Mouse (Mus musculus): Measurements from ENCODE around the gene Pcsk6. TPM values are rescaled to one million over a fixed set of nuclear protein-coding genes. Genes with fewer than 3 reads are reported as not detected.

The Pcsk6 gene
- polyA plus RNA-seq, 1 experiment from 2014 or later: 0.85 TPM

DNA sequence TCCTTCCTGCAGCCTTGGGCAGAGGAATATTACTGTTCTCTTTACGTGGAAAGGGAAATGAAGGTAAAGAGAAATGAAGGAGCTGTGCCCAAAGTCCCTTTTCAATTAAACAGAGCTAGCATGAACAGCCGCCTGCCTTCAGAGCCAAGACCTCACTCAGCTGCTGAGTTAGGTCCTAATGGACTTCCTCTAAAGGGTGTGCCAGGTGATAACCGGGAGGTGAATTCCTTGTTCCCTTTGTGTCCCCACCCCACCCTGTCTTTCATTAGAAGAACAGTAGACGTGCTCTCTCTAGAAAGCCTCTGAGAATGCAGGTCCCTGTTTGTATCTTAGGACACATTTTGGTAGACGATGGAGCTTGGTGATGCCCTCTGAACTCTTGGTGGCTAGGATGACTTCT, 33.7 kb downstream of the Pcsk6 start:
- Histone ChIP-seq H3K4me1 (ENCODE audit: control insufficient read depth, insufficient read depth, low read length) (no peaks in the 10 kb centered on the region), H3K9me3 (ENCODE audit: control insufficient read depth, low read length) (no peaks in the 10 kb centered on the region), H3K27me3 (ENCODE audit: control insufficient read depth, insufficient read depth, low read length) (no peaks in the 10 kb centered on the region), H3K36me3 (ENCODE audit: control insufficient read depth, insufficient read depth, low read length) (no peaks in the 10 kb centered on the region), H3K9ac (ENCODE audit: low read length) (no peak overlapping the region), H3K27ac (ENCODE audit: low read depth, low read length) (no peak overlapping the region), H3K4me2 (no peak overlapping the region), H3K4me3 (ENCODE audit: low read depth, low read length) (no peak overlapping the region)
- DNase-seq (ENCODE audit: low spot score, missing footprints) (peak; percentile 8), ATAC-seq (ENCODE audit: low FRiP score) (no peak)
- WGBS: 90% methylated on average over 5 of the region's 5 CpGs

GRCm38 (mm10) chr7:65901231-65901630, 39.7 kb downstream of the Pcsk6 start:
- WGBS: 77% methylated on average over 11 of the region's 11 CpGs
- ATAC-seq (ENCODE audit: low FRiP score) (no peak), DNase-seq (ENCODE audit: low spot score, missing footprints) (no peak)
- Histone ChIP-seq H3K27me3 (ENCODE audit: control insufficient read depth, insufficient read depth, low read length) (no peaks in the 10 kb centered on the region), H3K9ac (ENCODE audit: low read length) (no peak overlapping the region), H3K36me3 (ENCODE audit: control insufficient read depth, insufficient read depth, low read length) (no peaks in the 10 kb centered on the region), H3K27ac (ENCODE audit: low read depth, low read length) (no peak overlapping the region), H3K4me1 (ENCODE audit: control insufficient read depth, insufficient read depth, low read length) (peaks cover 4% of the 10 kb centered on the region; the same call in 1 of the 2 replicates), H3K4me3 (ENCODE audit: low read depth, low read length) (no peak overlapping the region), H3K4me2 (no peak overlapping the region), H3K9me3 (ENCODE audit: control insufficient read depth, low read length) (no peaks in the 10 kb centered on the region)

GRCm38 (mm10) chr7:65902471-65903180, 41.1 kb downstream of the Pcsk6 start:
- H3K27me3 ChIP-seq (ENCODE audit: control insufficient read depth, insufficient read depth, low read length): no peaks in the 10 kb centered on the region
- peaks cover 4% of the 10 kb centered on the region; the same call in 1 of the 2 replicates for H3K4me1 ChIP-seq (ENCODE audit: control insufficient read depth, insufficient read depth, low read length)
- 48% methylated on average over 13 of the region's 13 CpGs for WGBS
- no peak for ATAC-seq (ENCODE audit: low FRiP score)
- H3K27ac ChIP-seq (ENCODE audit: low read depth, low read length): no peak overlapping the region
- H3K4me2 ChIP-seq: no peak overlapping the region
- no peak overlapping the region for H3K4me3 ChIP-seq (ENCODE audit: low read depth, low read length)
- no peaks in the 10 kb centered on the region for H3K9me3 ChIP-seq (ENCODE audit: control insufficient read depth, low read length)
- H3K9ac ChIP-seq (ENCODE audit: low read length): no peak overlapping the region
- H3K36me3 ChIP-seq (ENCODE audit: control insufficient read depth, insufficient read depth, low read length): no peaks in the 10 kb centered on the region
- DNase-seq (ENCODE audit: low spot score, missing footprints): peak; percentile 86

GRCm38 (mm10) chr7:65903456-65903855, 41.9 kb downstream of the Pcsk6 start:
- H3K4me2 ChIP-seq: no peak overlapping the region
- no peaks in the 10 kb centered on the region for H3K27me3 ChIP-seq (ENCODE audit: control insufficient read depth, insufficient read depth, low read length)
- H3K9me3 ChIP-seq (ENCODE audit: control insufficient read depth, low read length): no peaks in the 10 kb centered on the region
- H3K4me1 ChIP-seq (ENCODE audit: control insufficient read depth, insufficient read depth, low read length): peaks cover 4% of the 10 kb centered on the region; the same call in 1 of the 2 replicates
- H3K36me3 ChIP-seq (ENCODE audit: control insufficient read depth, insufficient read depth, low read length): no peaks in the 10 kb centered on the region
- no peak for ATAC-seq (ENCODE audit: low FRiP score)
- H3K4me3 ChIP-seq (ENCODE audit: low read depth, low read length): no peak overlapping the region
- no peak overlapping the region for H3K27ac ChIP-seq (ENCODE audit: low read depth, low read length)
- WGBS: 83% methylated on average over 6 of the region's 6 CpGs
- peak; percentile 54 for DNase-seq (ENCODE audit: low spot score, missing footprints)
- H3K9ac ChIP-seq (ENCODE audit: low read length): no peak overlapping the region

- peaks cover 4% of the 10 kb centered on the region; the same call in 1 of the 2 replicates for H3K4me1 ChIP-seq (ENCODE audit: control insufficient read depth, insufficient read depth, low read length)
- peak; percentile 60 for DNase-seq (ENCODE audit: low spot score, missing footprints)
- H3K4me3 ChIP-seq (ENCODE audit: low read depth, low read length): no peak overlapping the region
- no peaks in the 10 kb centered on the region for H3K9me3 ChIP-seq (ENCODE audit: control insufficient read depth, low read length)
- no peaks in the 10 kb centered on the region for H3K27me3 ChIP-seq (ENCODE audit: control insufficient read depth, insufficient read depth, low read length)
- no peak for ATAC-seq (ENCODE audit: low FRiP score)
- no peak overlapping the region for H3K9ac ChIP-seq (ENCODE audit: low read length)
- WGBS: 88% methylated on average over 9 of the region's 9 CpGs
- no peak overlapping the region for H3K4me2 ChIP-seq
- H3K36me3 ChIP-seq (ENCODE audit: control insufficient read depth, insufficient read depth, low read length): no peaks in the 10 kb centered on the region
- H3K27ac ChIP-seq (ENCODE audit: low read depth, low read length): no peak overlapping the region
These were observed 45.2 kb downstream of the Pcsk6 start for GRCm38 (mm10) chr7:65906528-65907272.

DNA sequence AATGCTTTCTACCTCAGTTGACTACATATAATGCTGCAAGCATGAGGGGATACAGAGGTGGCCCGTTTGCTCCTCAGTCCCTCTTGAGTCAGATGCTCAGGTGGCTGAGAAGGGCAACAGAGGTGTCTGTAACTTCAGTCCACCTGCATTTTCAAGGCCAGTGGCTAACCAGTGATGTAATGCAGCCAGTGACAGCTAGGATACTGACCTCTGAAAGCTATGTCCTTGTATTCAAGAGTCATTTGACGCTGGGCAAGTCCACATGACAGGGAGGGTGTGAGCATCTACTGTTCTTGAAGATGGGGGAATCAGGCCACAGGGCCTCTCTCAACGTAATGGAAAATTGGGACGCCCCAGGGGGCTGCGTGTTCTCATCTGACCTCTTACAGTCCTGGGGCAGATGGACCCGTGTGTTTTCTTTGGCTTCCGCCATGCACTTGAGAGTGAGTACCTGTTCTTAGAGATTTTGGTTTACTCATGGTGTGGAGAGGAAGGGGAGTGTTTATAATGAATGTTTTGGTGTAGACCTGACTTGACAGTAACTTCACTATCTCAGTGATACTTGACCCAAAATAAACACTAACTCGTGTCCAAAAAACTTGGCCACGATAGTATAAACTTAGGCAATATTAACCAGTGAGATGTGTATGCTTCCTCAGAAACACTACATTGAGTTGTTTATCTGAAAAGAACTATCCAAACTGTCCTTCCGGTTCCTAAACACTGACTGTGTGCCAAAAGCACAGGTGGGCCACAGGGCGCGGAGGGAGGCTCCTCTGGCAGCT, 48.0 kb downstream of the Pcsk6 start:
- DNase-seq (ENCODE audit: low spot score, missing footprints) (peak; percentile 65), ATAC-seq (ENCODE audit: low FRiP score) (no peak)
- no peaks in the 10 kb centered on the region for H3K36me3 ChIP-seq (ENCODE audit: control insufficient read depth, insufficient read depth, low read length)
- no peaks in the 10 kb centered on the region for H3K27me3 ChIP-seq (ENCODE audit: control insufficient read depth, insufficient read depth, low read length)
- 91% methylated on average over 12 of the region's 12 CpGs for WGBS
- H3K4me1 ChIP-seq (ENCODE audit: control insufficient read depth, insufficient read depth, low read length): no peaks in the 10 kb centered on the region
- no peak overlapping the region for H3K4me2 ChIP-seq
- no peak overlapping the region for H3K4me3 ChIP-seq (ENCODE audit: low read depth, low read length)
- no peak overlapping the region for H3K9ac ChIP-seq (ENCODE audit: low read length)
- no peak overlapping the region for H3K27ac ChIP-seq (ENCODE audit: low read depth, low read length)
- no peaks in the 10 kb centered on the region for H3K9me3 ChIP-seq (ENCODE audit: control insufficient read depth, low read length)

DNA sequence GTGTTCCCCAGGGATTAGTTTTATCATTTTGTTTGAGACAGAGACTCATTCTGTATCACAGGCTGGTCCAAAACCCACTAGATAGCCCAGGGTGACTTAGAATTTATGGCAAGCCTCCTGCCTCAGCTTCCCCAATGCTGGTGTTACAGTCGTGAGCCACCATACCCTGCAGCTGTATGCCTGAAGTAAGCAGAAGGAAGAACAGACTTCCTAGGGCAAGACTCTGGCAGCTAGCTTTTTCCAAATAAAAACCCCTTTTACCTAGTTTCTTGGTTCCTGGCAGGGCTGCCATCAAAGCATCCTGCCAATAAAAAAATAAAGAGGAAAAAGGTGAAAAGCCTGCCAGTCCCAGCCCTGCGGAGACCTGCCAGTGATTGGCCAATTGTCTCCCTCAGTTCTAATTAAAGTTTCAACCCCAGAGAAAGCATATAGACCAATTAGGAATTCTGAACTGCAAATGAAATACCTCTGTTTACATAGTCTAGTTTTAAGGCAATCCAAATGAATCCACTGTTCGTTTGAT, 51.6 kb downstream of the Pcsk6 start:
- no peaks in the 10 kb centered on the region for H3K36me3 ChIP-seq (ENCODE audit: control insufficient read depth, insufficient read depth, low read length)
- no peak overlapping the region for H3K4me2 ChIP-seq
- DNase-seq (ENCODE audit: low spot score, missing footprints): no peak
- no peaks in the 10 kb centered on the region for H3K9me3 ChIP-seq (ENCODE audit: control insufficient read depth, low read length)
- H3K9ac ChIP-seq (ENCODE audit: low read length): no peak overlapping the region
- no peak overlapping the region for H3K4me3 ChIP-seq (ENCODE audit: low read depth, low read length)
- no peak overlapping the region for H3K27ac ChIP-seq (ENCODE audit: low read depth, low read length)
- no peaks in the 10 kb centered on the region for H3K4me1 ChIP-seq (ENCODE audit: control insufficient read depth, insufficient read depth, low read length)
- 84% methylated on average over 3 of the region's 3 CpGs for WGBS
- no peaks in the 10 kb centered on the region for H3K27me3 ChIP-seq (ENCODE audit: control insufficient read depth, insufficient read depth, low read length)
- ATAC-seq (ENCODE audit: low FRiP score): no peak

DNA sequence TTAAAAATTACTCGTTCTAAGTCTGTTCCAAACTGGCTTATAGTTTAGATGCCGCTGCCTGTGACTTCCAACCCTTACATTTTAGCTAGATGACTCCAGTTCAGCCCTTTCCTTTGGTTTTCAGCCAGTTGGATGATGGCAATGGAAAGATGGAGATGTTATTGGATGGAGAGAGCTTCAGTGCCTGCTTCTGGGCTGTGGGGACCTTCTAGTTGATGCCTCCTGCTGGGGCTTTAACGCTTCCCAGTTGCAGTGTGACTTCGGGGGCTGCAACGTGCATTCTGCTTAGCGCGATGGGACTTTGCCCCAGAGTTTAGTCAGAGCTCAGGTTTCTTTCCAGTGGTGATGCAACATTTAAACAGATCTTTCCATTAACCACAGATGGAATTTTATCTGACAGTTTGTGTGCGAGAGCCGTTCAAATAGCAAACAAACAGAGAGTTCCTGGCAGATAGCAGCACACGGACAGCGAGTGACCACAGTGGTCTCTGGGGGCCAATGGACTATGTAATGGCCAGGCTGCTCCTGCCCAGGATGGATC, 53.3 kb downstream of the Pcsk6 start:
- Histone ChIP-seq H3K27ac (ENCODE audit: low read depth, low read length) (no peak overlapping the region), H3K36me3 (ENCODE audit: control insufficient read depth, insufficient read depth, low read length) (no peaks in the 10 kb centered on the region), H3K4me3 (ENCODE audit: low read depth, low read length) (no peak overlapping the region), H3K4me2 (no peak overlapping the region), H3K9ac (ENCODE audit: low read length) (no peak overlapping the region), H3K9me3 (ENCODE audit: control insufficient read depth, low read length) (no peaks in the 10 kb centered on the region), H3K27me3 (ENCODE audit: control insufficient read depth, insufficient read depth, low read length) (no peaks in the 10 kb centered on the region), H3K4me1 (ENCODE audit: control insufficient read depth, insufficient read depth, low read length) (no peaks in the 10 kb centered on the region)
- WGBS: 78% methylated on average over 11 of the region's 11 CpGs
- peak; percentile 64 for DNase-seq (ENCODE audit: low spot score, missing footprints)
- ATAC-seq (ENCODE audit: low FRiP score): no peak

All from midbrain, embryonic 11.5 days (tissue).